Mouse (Mus musculus) neural tube, embryonic 15.5 days (tissue): ENCODE measurements around the gene Simc1. TPM values are rescaled to one million over a fixed set of nuclear protein-coding genes. Genes with fewer than 3 reads are reported as not detected.

Source experiments
- ATAC-seq: fragments of 200-750 bp; cut with Nextera tagmentation; 2 replicates; pipeline ENCODE4 v1.8.0; 2017; ENCODE audit warnings: mild to moderate bottlenecking, moderate TSS enrichment, moderate library complexity; ENCODE audit not compliant: low FRiP score
- H3K27ac ChIP-seq: fragments of 300-500 bp; sonication (generic); replicated peaks from 2 replicates; pipeline ENCODE4 v1.5.1; 2015; ENCODE audit warnings: mild to moderate bottlenecking, inconsistent platforms
- H3K27me3 ChIP-seq: fragments of 300-500 bp; sonication (generic); replicated peaks from 2 replicates; pipeline ENCODE4 v1.6.1; 2015; ENCODE audit warnings: inconsistent platforms
- H3K36me3 ChIP-seq: fragments of 300-500 bp; sonication (generic); 2 replicates; pipeline ENCODE4 v1.6.1; 2015; ENCODE audit warnings: inconsistent platforms
- H3K4me1 ChIP-seq: fragments of 300-500 bp; sonication (generic); 2 replicates; pipeline ENCODE4 v1.6.1; 2015; ENCODE audit warnings: inconsistent platforms
- H3K4me2 ChIP-seq: fragments of 300-500 bp; sonication (generic); 2 replicates; pipeline ENCODE4 v1.6.1; 2015; ENCODE audit warnings: inconsistent platforms, mild to moderate bottlenecking, moderate library complexity
- H3K4me3 ChIP-seq: fragments of 300-500 bp; sonication (generic); replicated peaks from 2 replicates; pipeline ENCODE4 v1.5.1; 2015; ENCODE audit warnings: mild to moderate bottlenecking, inconsistent platforms
- H3K9ac ChIP-seq: fragments of 300-500 bp; sonication (generic); replicated peaks from 2 replicates; pipeline ENCODE4 v1.6.1; 2015; ENCODE audit warnings: mild to moderate bottlenecking, inconsistent platforms
- H3K9me3 ChIP-seq: fragments of 300-500 bp; sonication (generic); replicated peaks from 2 replicates; pipeline ENCODE4 v1.6.1; 2016; ENCODE audit warnings: inconsistent platforms
- WGBS: fragments of 180-500 bp; shearing (Covaris S2); methylation state at CpG from one replicate; pipeline ENCODE4 v1.1.7; 2015; ENCODE audit warnings: mixed read lengths; 5-methylcytosine and 5-hydroxymethylcytosine counted together
- polyA plus RNA-seq: library from polyadenylated mRNA; unstranded; fragments of >200 nt; fragmentation: Nextera tagmentation; extraction: Ambion mirVana; gene quantifications from 2 replicates; pipeline ENCODE4 v1.2.1, GENCODE M21; 2015

Gene Simc1
- polyA plus RNA-seq, 1 experiment from 2014 or later = 19.8 TPM

GRCm38 (mm10) chr13:54556176-54556575, 52.6 kb downstream of the Simc1 start:
- Histone ChIP-seq H3K9ac (no peak overlapping the region), H3K27me3 (no peaks in the 10 kb centered on the region), H3K4me1 (no peaks in the 10 kb centered on the region), H3K36me3 (peaks cover 89% of the 10 kb centered on the region), H3K4me2 (no peak overlapping the region), H3K4me3 (no peak overlapping the region), H3K27ac (no peak overlapping the region), H3K9me3 (no peaks in the 10 kb centered on the region)
- 92% methylated on average over 9 of the region's 9 CpGs for WGBS
- no peak for ATAC-seq

- Histone ChIP-seq H3K27ac (no peak overlapping the region), H3K36me3 (peaks cover 88% of the 10 kb centered on the region), H3K9ac (no peak overlapping the region), H3K9me3 (no peaks in the 10 kb centered on the region), H3K27me3 (no peaks in the 10 kb centered on the region), H3K4me3 (no peak overlapping the region), H3K4me2 (no peak overlapping the region), H3K4me1 (no peaks in the 10 kb centered on the region)
- WGBS = 91% methylated on average over 3 of the region's 3 CpGs
- ATAC-seq = no peak
Observed at GRCm38 (mm10) chr13:54556796-54557195, 53.2 kb downstream of the Simc1 start.

GRCm38 (mm10) chr13:54557652-54558051, 54.1 kb downstream of the Simc1 start:
- H3K9ac ChIP-seq = no peak overlapping the region
- H3K36me3 ChIP-seq = peaks cover 87% of the 10 kb centered on the region
- no peak for ATAC-seq
- no peak overlapping the region for H3K4me3 ChIP-seq
- no peaks in the 10 kb centered on the region for H3K27me3 ChIP-seq
- H3K27ac ChIP-seq = no peak overlapping the region
- 97% methylated on average over 1 of the region's 1 CpGs for WGBS
- H3K4me2 ChIP-seq = no peak overlapping the region
- no peaks in the 10 kb centered on the region for H3K4me1 ChIP-seq
- no peaks in the 10 kb centered on the region for H3K9me3 ChIP-seq

GRCm38 (mm10) chr13:54559656-54560055, 56.1 kb downstream of the Simc1 start:
- WGBS = 97% methylated on average over 2 of the region's 2 CpGs
- peaks cover 14% of the 10 kb centered on the region for H3K4me1 ChIP-seq
- no peaks in the 10 kb centered on the region for H3K9me3 ChIP-seq
- H3K27ac ChIP-seq = no peak overlapping the region
- H3K36me3 ChIP-seq = peaks cover 75% of the 10 kb centered on the region
- ATAC-seq = no peak
- H3K9ac ChIP-seq = no peak overlapping the region
- H3K4me2 ChIP-seq = no peak overlapping the region
- no peak overlapping the region for H3K4me3 ChIP-seq
- no peaks in the 10 kb centered on the region for H3K27me3 ChIP-seq

- no peak overlapping the region for H3K27ac ChIP-seq
- ATAC-seq = no peak
- 96% methylated on average over 7 of the region's 7 CpGs for WGBS
- H3K9ac ChIP-seq = no peak overlapping the region
- H3K27me3 ChIP-seq = no peaks in the 10 kb centered on the region
- H3K4me2 ChIP-seq = no peak overlapping the region
- peaks cover 18% of the 10 kb centered on the region for H3K4me1 ChIP-seq
- H3K36me3 ChIP-seq = peaks cover 71% of the 10 kb centered on the region
- H3K4me3 ChIP-seq = no peak overlapping the region
- no peaks in the 10 kb centered on the region for H3K9me3 ChIP-seq
Observed at GRCm38 (mm10) chr13:54560608-54561007, 57.0 kb downstream of the Simc1 start.

GRCm38 (mm10) chr13:54562562-54562961, 59.0 kb downstream of the Simc1 start:
- no peak overlapping the region for H3K4me3 ChIP-seq
- no peak for ATAC-seq
- peaks cover 54% of the 10 kb centered on the region for H3K36me3 ChIP-seq
- H3K9ac ChIP-seq = no peak overlapping the region
- no peak overlapping the region for H3K27ac ChIP-seq
- H3K9me3 ChIP-seq = no peaks in the 10 kb centered on the region
- H3K27me3 ChIP-seq = no peaks in the 10 kb centered on the region
- WGBS = 85% methylated on average over 7 of the region's 7 CpGs
- H3K4me2 ChIP-seq = no peak overlapping the region
- peaks cover 22% of the 10 kb centered on the region for H3K4me1 ChIP-seq

GRCm38 (mm10) chr13:54564232-54565200, 60.9 kb downstream of the Simc1 start:
- Histone ChIP-seq H3K9ac (peak overlapping the region; percentile 96), H3K4me2 (peak overlapping the region; percentile 85), H3K27me3 (no peaks in the 10 kb centered on the region), H3K4me1 (peaks cover 22% of the 10 kb centered on the region), H3K27ac (peak overlapping the region; percentile 88), H3K36me3 (peaks cover 34% of the 10 kb centered on the region), H3K9me3 (no peaks in the 10 kb centered on the region), H3K4me3 (peak overlapping the region; percentile 99)
- 15% methylated on average over 38 of the region's 45 CpGs for WGBS
- peak; percentile 69 for ATAC-seq

GRCm38 (mm10) chr13:54565201-54565581, 61.6 kb downstream of the Simc1 start, which contains the start of gene 4833439L19Rik:
Gene 4833439L19Rik (minus strand): TSS chr13:54565435.
- peak within 1 kb of the TSS; percentile 88 for H3K27ac ChIP-seq
- no peaks in the 10 kb centered on the region for H3K27me3 ChIP-seq
- ATAC-seq = peak; percentile 96
- peaks cover 22% of the 10 kb centered on the region for H3K4me1 ChIP-seq
- peak within 1 kb of the TSS; percentile 85 for H3K4me2 ChIP-seq
- WGBS = under 1% methylated on average over 26 of the region's 27 CpGs
- H3K9ac ChIP-seq = peak within 1 kb of the TSS; percentile 96
- peak within 1 kb of the TSS; percentile 99 for H3K4me3 ChIP-seq
- no peaks in the 10 kb centered on the region for H3K9me3 ChIP-seq
- peaks cover 28% of the 10 kb centered on the region for H3K36me3 ChIP-seq

- Histone ChIP-seq H3K9ac (peak overlapping the region; percentile 96), H3K4me2 (peak overlapping the region; percentile 85), H3K27ac (peak overlapping the region; percentile 88), H3K27me3 (no peaks in the 10 kb centered on the region), H3K9me3 (no peaks in the 10 kb centered on the region), H3K4me1 (peaks cover 22% of the 10 kb centered on the region), H3K4me3 (peak overlapping the region; percentile 99), H3K36me3 (peaks cover 22% of the 10 kb centered on the region)
- 57% methylated on average over 8 of the region's 8 CpGs for WGBS
- peak; percentile 64 for ATAC-seq
Observed at GRCm38 (mm10) chr13:54565594-54566345, 62.2 kb downstream of the Simc1 start.

GRCm38 (mm10) chr13:54568380-54568779, 64.8 kb downstream of the Simc1 start:
- H3K27me3 ChIP-seq = no peaks in the 10 kb centered on the region
- no peak overlapping the region for H3K4me3 ChIP-seq
- no peak for ATAC-seq
- WGBS = 42% methylated on average over 5 of the region's 5 CpGs
- no peak overlapping the region for H3K4me2 ChIP-seq
- no peaks in the 10 kb centered on the region for H3K36me3 ChIP-seq
- H3K27ac ChIP-seq = no peak overlapping the region
- no peaks in the 10 kb centered on the region for H3K9me3 ChIP-seq
- H3K9ac ChIP-seq = no peak overlapping the region
- peaks cover 16% of the 10 kb centered on the region for H3K4me1 ChIP-seq

- Histone ChIP-seq H3K4me3 (no peak overlapping the region), H3K27ac (no peak overlapping the region), H3K36me3 (no peaks in the 10 kb centered on the region), H3K4me2 (no peak overlapping the region), H3K4me1 (peaks cover 11% of the 10 kb centered on the region), H3K9ac (no peak overlapping the region), H3K9me3 (no peaks in the 10 kb centered on the region), H3K27me3 (no peaks in the 10 kb centered on the region)
- 43% methylated on average over 1 of the region's 1 CpGs for WGBS
- no peak for ATAC-seq
Observed at GRCm38 (mm10) chr13:54569282-54569681, 65.7 kb downstream of the Simc1 start.
